In genomic region chr6:126141472-126141871, GRCm38 (mm10) we compare ENCODE assay signal across 8 mouse cellular contexts. TPM values are rescaled to one million over a fixed set of nuclear protein-coding genes. Genes with fewer than 3 reads are reported as not detected.
DNase-seq lines count a peak whose midpoint lies in the region; ATAC-seq lines count a peak whose summit lies in the region.

No protein-coding gene starts in this region.

- H3K27ac ChIP-seq in embryonic facial prominence, embryonic 14.5 days (replicated peaks; ENCODE audit: low read depth, low read length), result no peak overlapping the region; the same call in 1 of the 2 replicates
- H3K27ac ChIP-seq in lung, embryonic 15.5 days, result peak overlapping the region; percentile 22; the same call in 1 of the 2 replicates

- DNase-seq in adrenal gland, postnatal 10 days, result peak; percentile 36
- no peak for DNase-seq in adrenal gland, adult 8-10 months
- DNase-seq in embryonic facial prominence, embryonic 14.5 days (ENCODE audit: low spot score), result peak; percentile 85
- DNase-seq in heart, postnatal 4 days, result peak; percentile 61
- DNase-seq in left cerebral cortex, adult 18-20 months (ENCODE audit: low spot score in 2 of 2), result no peak
- no peak for DNase-seq in layer of hippocampus, postnatal 10 days (ENCODE audit: low spot score in 2 of 2)
- no peak for DNase-seq in right cerebral cortex, adult 2 months (ENCODE audit: low spot score in 2 of 2)

- peaks cover 36% of the 10 kb centered on the region for H3K4me1 ChIP-seq in embryonic facial prominence, embryonic 14.5 days (ENCODE audit: control insufficient read depth, insufficient read depth, low read length)
- H3K4me1 ChIP-seq in lung, embryonic 15.5 days, result peaks cover 20% of the 10 kb centered on the region

- 0 out of 2 replicates have a peak, but pooled peaks cover 6% of the 10 kb centered on the region for H3K36me3 ChIP-seq in embryonic facial prominence, embryonic 14.5 days (ENCODE audit: control insufficient read depth, insufficient read depth, low read length)
- no peaks in the 10 kb centered on the region for H3K36me3 ChIP-seq in lung, embryonic 15.5 days

- ATAC-seq in embryonic facial prominence, embryonic 14.5 days (ENCODE audit: low read depth), result peak; percentile 73
- peak; percentile 85 for ATAC-seq in lung, embryonic 15.5 days (ENCODE audit: borderline replicate concordance, extremely low read depth, low FRiP score, low TSS enrichment)

- no peak overlapping the region for H3K9ac ChIP-seq in embryonic facial prominence, embryonic 14.5 days (ENCODE audit: low read depth, low read length)
- no peak overlapping the region for H3K9ac ChIP-seq in lung, embryonic 15.5 days

- no peaks in the 10 kb centered on the region for H3K27me3 ChIP-seq in embryonic facial prominence, embryonic 14.5 days (replicated peaks; ENCODE audit: control insufficient read depth, insufficient read depth, low read length)
- H3K27me3 ChIP-seq in lung, embryonic 15.5 days, result no peaks in the 10 kb centered on the region

- no peaks in the 10 kb centered on the region for H3K9me3 ChIP-seq in embryonic facial prominence, embryonic 14.5 days (ENCODE audit: control insufficient read depth, low read length)
- no peaks in the 10 kb centered on the region for H3K9me3 ChIP-seq in lung, embryonic 15.5 days

- no peak overlapping the region for H3K4me2 ChIP-seq in embryonic facial prominence, embryonic 14.5 days (ENCODE audit: low read depth, low read length)
- H3K4me2 ChIP-seq in lung, embryonic 15.5 days, result peak overlapping the region; percentile 16; the same call in 1 of the 2 replicates

- H3K4me3 ChIP-seq in embryonic facial prominence, embryonic 14.5 days (ENCODE audit: low read depth, low read length), result no peak overlapping the region
- H3K4me3 ChIP-seq in lung, embryonic 15.5 days, result no peak overlapping the region

- 35% methylated on average over 12 of the region's 13 CpGs for WGBS in embryonic facial prominence, embryonic 14.5 days
- WGBS in lung, embryonic 15.5 days, result 34% methylated on average over 13 of the region's 13 CpGs

RNA-seq across cellular contexts. Expression of gene Ntf3, which starts 25.2 kb away (rescaled TPM):
- 1 to 10 TPM; 3.0 to 3.7 TPM for total RNA-seq in adrenal gland, postnatal 10 days (2021)
- 1 to 10 TPM; 1.3 to 4.1 (median 2.6) TPM for total RNA-seq in adrenal gland, adult 8-10 months (2022)
- 10.9 and 12.4 TPM in 2 replicates for polyA plus RNA-seq in embryonic facial prominence, embryonic 14.5 days (2014; fragmentation: Nextera tagmentation; extraction: Ambion mirVana)
- 1 to 10 TPM; 3.1 to 3.2 TPM for total RNA-seq in heart, postnatal 4 days (2021)
- polyA plus RNA-seq in lung, embryonic 15.5 days (2015; fragmentation: Nextera tagmentation; extraction: Ambion mirVana), result 4.7 and 5.9 TPM in 2 replicates
- 1 to 10 TPM; 2.5 to 2.8 TPM for total RNA-seq in left cerebral cortex, adult 18-20 months (2021)
- total RNA-seq in layer of hippocampus, postnatal 10 days (2021), result 10 to 100 TPM in 1 of 2 experiments, 1 to 10 TPM in 1; 8.6 to 11.5 TPM

Comparison
In these comparisons a context has a peak if more than half of its experiments do, and no peak if none do; other contexts are left out.
1. DNase-seq: peak in adrenal gland, postnatal 10 days (single experiment), embryonic facial prominence, embryonic 14.5 days (single experiment) and heart, postnatal 4 days (single experiment); none in adrenal gland, adult 8-10 months (single experiment), left cerebral cortex, adult 18-20 months (0 of 2), layer of hippocampus, postnatal 10 days (0 of 2) and right cerebral cortex, adult 2 months (0 of 2).